Mouse (Mus musculus) activated CD4-positive, CD25-positive, alpha-beta regulatory T cell, adult 9 weeks (primary cell): Measurements from ENCODE around the gene Papolg. TPM values are rescaled to one million over a fixed set of nuclear protein-coding genes. Genes with fewer than 3 reads are reported as not detected.

Source experiments
- polyA plus RNA-seq: library from polyadenylated mRNA; unstranded; fragments of 100-300 nt; shearing (Covaris generic); gene quantifications from one replicate; pipeline ENCODE4 v1.2.1, GENCODE M21; 2017

Gene Papolg
- 61.3 TPM for polyA plus RNA-seq

GRCm38 (mm10) chr11:23895060-23895426 is at the start of gene Papolg:
TSS of gene Papolg (minus strand) at chr11:23895253.

Other genes starting within 250 kb of the Papolg start
- gene Pus10, start 229.6 kb downstream of the Papolg start, polyA plus RNA-seq = 22.5 TPM
- gene Pex13, start 229.3 kb downstream of the Papolg start, polyA plus RNA-seq = 30.3 TPM
- 41.4 TPM for gene Rel, start 124.3 kb downstream of the Papolg start, polyA plus RNA-seq
- not detected for gene A830031A19Rik, start 179.8 kb upstream of the Papolg start, polyA plus RNA-seq
- 0.37 TPM for gene Bcl11a, start 182.8 kb upstream of the Papolg start, polyA plus RNA-seq